Mouse (Mus musculus): ENCODE measurements around the gene Ncam2. TPM values are rescaled to one million over a fixed set of nuclear protein-coding genes. Genes with fewer than 3 reads are reported as not detected.

The Ncam2 gene
- polyA plus RNA-seq (2012; rRNA removed) = 0.01 and 0.03 TPM in 2 replicates
- 0.05 TPM in 1 of 2 replicates, not detected in the other for polyA plus RNA-seq (2014; fragmentation: Nextera tagmentation; extraction: Ambion mirVana)

- peak within 1 kb of the TSS; percentile 61 for H3K4me2 ChIP-seq (ENCODE audit: low read depth)
- ATAC-seq (ENCODE audit: insufficient read depth) = peak; percentile 67
- H3K4me1 ChIP-seq (replicated peaks; ENCODE audit: control insufficient read depth in 2 of 2, insufficient read depth in 2 of 2, low read length in 1 of 2) = peaks cover 0 to 3% of the 10 kb centered on the region in 2 experiments; a peak in 2 of 4 replicates
- no peak within 1 kb of the TSS for H3K9ac ChIP-seq (replicated peaks)
- H3K4me3 ChIP-seq (ENCODE audit: insufficient read depth in 1 of 2, low read depth in 2 of 2, low read length in 2 of 2) = peak within 1 kb of the TSS; percentile 46 to 55
- WGBS (ENCODE audit: insufficient replicate concordance) = under 1% methylated on average over 54 of the region's 70 CpGs
- no peak for TF ChIP-seq CTCF (IDR thresholded peaks at IDR 0.05; ENCODE audit: low read depth)
- no peak for TF ChIP-seq EP300 (IDR thresholded peaks at IDR 0.05; ENCODE audit: low read depth)
- peak in 1 of 3 experiments; percentile 1 for DNase-seq (ENCODE audit: low read depth in 3 of 3, low spot score in 3 of 3)
- no peak within 1 kb of the TSS for H3K27ac ChIP-seq
- no peaks in the 10 kb centered on the region for H3K36me3 ChIP-seq (replicated peaks; ENCODE audit: control insufficient read depth, insufficient read depth, low read depth)
- H3K27me3 ChIP-seq (ENCODE audit: control insufficient read depth, insufficient read depth, low read length) = peaks cover 9% of the 10 kb centered on the region
- H3K9me3 ChIP-seq (ENCODE audit: control insufficient read depth, low read length) = no peaks in the 10 kb centered on the region
Measured at GRCm38 (mm10) chr16:81200201-81201071, at the start of gene Ncam2. Gene Ncam2, plus strand, starts transcription at chr16:81200697.

DNA sequence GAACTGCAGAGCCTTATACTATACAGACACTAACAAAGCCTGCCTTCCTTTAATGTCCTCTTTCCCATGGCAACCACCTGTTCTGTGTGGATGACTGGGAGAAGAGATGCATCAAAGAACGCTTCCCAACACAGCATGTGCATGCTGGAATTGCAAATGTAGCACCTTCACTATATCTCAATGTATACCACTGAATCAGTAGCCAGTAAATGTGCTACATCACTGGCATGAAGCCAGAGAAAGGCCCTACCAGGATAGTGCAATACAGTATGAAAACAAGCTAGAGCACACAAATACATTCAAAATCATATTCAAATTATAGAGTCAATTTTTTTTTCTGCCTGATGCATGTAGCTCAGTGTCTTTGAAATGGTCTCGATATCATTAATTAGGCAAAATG, 29.7 kb upstream of the Ncam2 start:
- Histone ChIP-seq H3K9me3 (ENCODE audit: control insufficient read depth, low read length) (no peaks in the 10 kb centered on the region), H3K27ac (no peak overlapping the region), H3K9ac (replicated peaks) (no peak overlapping the region), H3K4me1 (replicated peaks; ENCODE audit: control insufficient read depth in 2 of 2, insufficient read depth in 2 of 2, low read length in 1 of 2) (no peaks in the 10 kb centered on the region), H3K4me3 (ENCODE audit: insufficient read depth in 1 of 2, low read depth in 2 of 2, low read length in 2 of 2) (no peak overlapping the region), H3K4me2 (ENCODE audit: low read depth) (no peak overlapping the region), H3K36me3 (replicated peaks; ENCODE audit: control insufficient read depth, insufficient read depth, low read depth) (no peaks in the 10 kb centered on the region), H3K27me3 (ENCODE audit: control insufficient read depth, insufficient read depth, low read length) (no peaks in the 10 kb centered on the region)
- ATAC-seq (ENCODE audit: insufficient read depth) = no peak
- 61% methylated on average over 2 of the region's 2 CpGs for WGBS (ENCODE audit: insufficient replicate concordance)
- no peak for DNase-seq (ENCODE audit: low read depth in 3 of 3, low spot score in 3 of 3)
- TF ChIP-seq EP300 (IDR thresholded peaks at IDR 0.05; ENCODE audit: low read depth) (no peak), CTCF (IDR thresholded peaks at IDR 0.05; ENCODE audit: low read depth) (no peak)

GRCm38 (mm10) chr16:81175302-81175943, 25.1 kb upstream of the Ncam2 start:
- Histone ChIP-seq H3K4me1 (replicated peaks; ENCODE audit: control insufficient read depth in 2 of 2, insufficient read depth in 2 of 2, low read length in 1 of 2) (no peaks in the 10 kb centered on the region), H3K4me2 (ENCODE audit: low read depth) (no peak overlapping the region), H3K9me3 (ENCODE audit: control insufficient read depth, low read length) (no peaks in the 10 kb centered on the region), H3K4me3 (ENCODE audit: insufficient read depth in 1 of 2, low read depth in 2 of 2, low read length in 2 of 2) (no peak overlapping the region), H3K27ac (no peak overlapping the region), H3K27me3 (ENCODE audit: control insufficient read depth, insufficient read depth, low read length) (no peaks in the 10 kb centered on the region), H3K36me3 (replicated peaks; ENCODE audit: control insufficient read depth, insufficient read depth, low read depth) (no peaks in the 10 kb centered on the region), H3K9ac (replicated peaks) (no peak overlapping the region)
- no peak for DNase-seq (ENCODE audit: low read depth in 3 of 3, low spot score in 3 of 3)
- WGBS (ENCODE audit: insufficient replicate concordance) = 44% methylated on average over 8 of the region's 8 CpGs
- TF ChIP-seq CTCF (IDR thresholded peaks at IDR 0.05; ENCODE audit: low read depth) = no peak
- TF ChIP-seq EP300 (IDR thresholded peaks at IDR 0.05; ENCODE audit: low read depth) = no peak
- ATAC-seq (ENCODE audit: insufficient read depth) = no peak

DNA sequence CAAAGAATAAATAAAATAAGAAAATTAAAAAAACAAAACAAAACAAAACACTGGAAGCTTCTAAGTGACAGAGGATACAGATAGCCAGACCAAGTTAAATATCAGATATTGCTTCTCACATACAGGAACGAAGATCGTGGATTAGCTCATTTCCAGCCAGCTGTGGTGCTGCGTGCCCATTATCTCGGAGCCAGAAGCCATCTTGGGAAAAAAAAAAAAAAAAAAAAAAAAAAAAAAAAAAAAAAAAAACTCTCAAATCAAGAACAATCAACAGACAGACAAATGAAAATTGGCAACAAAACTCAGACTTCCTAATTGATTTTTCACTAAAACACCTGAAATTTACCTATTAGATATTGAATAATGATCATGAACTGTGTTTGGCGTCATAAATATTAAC, 20.7 kb upstream of the Ncam2 start:
- no peaks in the 10 kb centered on the region for H3K36me3 ChIP-seq (replicated peaks; ENCODE audit: control insufficient read depth, insufficient read depth, low read depth)
- ATAC-seq (ENCODE audit: insufficient read depth) (no peak), DNase-seq (ENCODE audit: low read depth in 3 of 3, low spot score in 3 of 3) (no peak)
- TF ChIP-seq EP300 (IDR thresholded peaks at IDR 0.05; ENCODE audit: low read depth) (no peak), CTCF (IDR thresholded peaks at IDR 0.05; ENCODE audit: low read depth) (no peak)
- H3K27ac ChIP-seq = no peak overlapping the region
- no peak overlapping the region for H3K4me2 ChIP-seq (ENCODE audit: low read depth)
- H3K9me3 ChIP-seq (ENCODE audit: control insufficient read depth, low read length) = no peaks in the 10 kb centered on the region
- no peaks in the 10 kb centered on the region for H3K4me1 ChIP-seq (replicated peaks; ENCODE audit: control insufficient read depth in 2 of 2, insufficient read depth in 2 of 2, low read length in 1 of 2)
- WGBS (ENCODE audit: insufficient replicate concordance) = 68% methylated on average over 5 of the region's 5 CpGs
- no peak overlapping the region for H3K4me3 ChIP-seq (ENCODE audit: insufficient read depth in 1 of 2, low read depth in 2 of 2, low read length in 2 of 2)
- no peaks in the 10 kb centered on the region for H3K27me3 ChIP-seq (ENCODE audit: control insufficient read depth, insufficient read depth, low read length)
- H3K9ac ChIP-seq (replicated peaks) = no peak overlapping the region

- Histone ChIP-seq H3K4me2 (ENCODE audit: low read depth) (no peak overlapping the region), H3K27me3 (ENCODE audit: control insufficient read depth, insufficient read depth, low read length) (no peaks in the 10 kb centered on the region), H3K9me3 (ENCODE audit: control insufficient read depth, low read length) (no peaks in the 10 kb centered on the region), H3K9ac (replicated peaks) (no peak overlapping the region), H3K27ac (no peak overlapping the region), H3K36me3 (replicated peaks; ENCODE audit: control insufficient read depth, insufficient read depth, low read depth) (no peaks in the 10 kb centered on the region), H3K4me3 (ENCODE audit: insufficient read depth in 1 of 2, low read depth in 2 of 2, low read length in 2 of 2) (no peak overlapping the region), H3K4me1 (replicated peaks; ENCODE audit: control insufficient read depth in 2 of 2, insufficient read depth in 2 of 2, low read length in 1 of 2) (no peaks in the 10 kb centered on the region)
- DNase-seq (ENCODE audit: low read depth in 3 of 3, low spot score in 3 of 3) (no peak), ATAC-seq (ENCODE audit: insufficient read depth) (no peak)
- WGBS (ENCODE audit: insufficient replicate concordance) = 70% methylated on average over 16 of the region's 16 CpGs
- TF ChIP-seq EP300 (IDR thresholded peaks at IDR 0.05; ENCODE audit: low read depth) = no peak
- TF ChIP-seq CTCF (IDR thresholded peaks at IDR 0.05; ENCODE audit: low read depth) = no peak
Measured at GRCm38 (mm10) chr16:81187579-81188179, 12.8 kb upstream of the Ncam2 start.
